Mouse (Mus musculus) neural tube, embryonic 13.5 days (tissue): ENCODE data around the gene Slc35e2. TPM values are rescaled to one million over a fixed set of nuclear protein-coding genes. Genes with fewer than 3 reads are reported as not detected.

Source experiments
- ATAC-seq: fragments of 200-750 bp; cut with Nextera tagmentation; 2 replicates; pipeline ENCODE4 v1.8.0; 2017; ENCODE audit warnings: low read depth, mild to moderate bottlenecking, moderate TSS enrichment, moderate library complexity
- H3K27ac ChIP-seq: fragments of 300-500 bp; sonication (generic); replicated peaks from 2 replicates; pipeline ENCODE4 v1.5.1; 2015; ENCODE audit warnings: moderate library complexity, mild to moderate bottlenecking, inconsistent platforms
- H3K27me3 ChIP-seq: fragments of 300-500 bp; sonication (generic); 2 replicates; pipeline ENCODE4 v1.6.1; 2015; ENCODE audit warnings: mild to moderate bottlenecking, inconsistent platforms
- H3K36me3 ChIP-seq: fragments of 300-500 bp; sonication (generic); 2 replicates; pipeline ENCODE4 v1.6.1; 2015; ENCODE audit warnings: mild to moderate bottlenecking, inconsistent platforms
- H3K4me1 ChIP-seq: fragments of 300-500 bp; sonication (generic); replicated peaks from 2 replicates; pipeline ENCODE4 v1.6.1; 2015; ENCODE audit warnings: inconsistent platforms
- H3K4me2 ChIP-seq: fragments of 300-500 bp; sonication (generic); 2 replicates; pipeline ENCODE4 v1.6.1; 2015; ENCODE audit warnings: inconsistent platforms, mild to moderate bottlenecking, moderate library complexity
- H3K4me3 ChIP-seq: fragments of 300-500 bp; sonication (generic); 2 replicates; pipeline ENCODE4 v1.5.1; 2015; ENCODE audit warnings: mild to moderate bottlenecking, inconsistent platforms
- H3K9ac ChIP-seq: fragments of 300-500 bp; sonication (generic); 2 replicates; pipeline ENCODE4 v1.6.1; 2015; ENCODE audit warnings: moderate library complexity, mild to moderate bottlenecking, inconsistent platforms
- H3K9me3 ChIP-seq: fragments of 300-500 bp; sonication (generic); 2 replicates; pipeline ENCODE4 v1.6.1; 2016; ENCODE audit warnings: inconsistent platforms
- WGBS: fragments of 180-500 bp; shearing (Covaris S2); methylation state at CpG from one replicate; pipeline ENCODE4 v1.1.7; 2015; 5-methylcytosine and 5-hydroxymethylcytosine counted together
- polyA plus RNA-seq: library from polyadenylated mRNA; unstranded; fragments of >200 nt; fragmentation: Nextera tagmentation; extraction: Ambion mirVana; gene quantifications from 2 replicates; pipeline ENCODE4 v1.2.1, GENCODE M21; 2015

Slc35e2 gene
- polyA plus RNA-seq: 14.6 and 15.9 TPM in 2 replicates

GRCm38 (mm10) chr4:155601091-155601996 lies at the start of gene Slc35e2:
Gene Slc35e2, plus strand, starts transcription at chr4:155601416.
- Histone ChIP-seq H3K36me3 (peaks cover 20% of the 10 kb centered on the region; the same call in 1 of the 2 replicates), H3K4me3 (peak within 1 kb of the TSS; percentile 98), H3K9ac (peak within 1 kb of the TSS; percentile 98), H3K4me1 (peaks cover 21% of the 10 kb centered on the region), H3K9me3 (no peaks in the 10 kb centered on the region), H3K27ac (peak within 1 kb of the TSS; percentile 100), H3K27me3 (no peaks in the 10 kb centered on the region), H3K4me2 (peak within 1 kb of the TSS; percentile 94)
- peak; percentile 97 for ATAC-seq
- WGBS: under 1% methylated on average over 60 of the region's 65 CpGs

DNA sequence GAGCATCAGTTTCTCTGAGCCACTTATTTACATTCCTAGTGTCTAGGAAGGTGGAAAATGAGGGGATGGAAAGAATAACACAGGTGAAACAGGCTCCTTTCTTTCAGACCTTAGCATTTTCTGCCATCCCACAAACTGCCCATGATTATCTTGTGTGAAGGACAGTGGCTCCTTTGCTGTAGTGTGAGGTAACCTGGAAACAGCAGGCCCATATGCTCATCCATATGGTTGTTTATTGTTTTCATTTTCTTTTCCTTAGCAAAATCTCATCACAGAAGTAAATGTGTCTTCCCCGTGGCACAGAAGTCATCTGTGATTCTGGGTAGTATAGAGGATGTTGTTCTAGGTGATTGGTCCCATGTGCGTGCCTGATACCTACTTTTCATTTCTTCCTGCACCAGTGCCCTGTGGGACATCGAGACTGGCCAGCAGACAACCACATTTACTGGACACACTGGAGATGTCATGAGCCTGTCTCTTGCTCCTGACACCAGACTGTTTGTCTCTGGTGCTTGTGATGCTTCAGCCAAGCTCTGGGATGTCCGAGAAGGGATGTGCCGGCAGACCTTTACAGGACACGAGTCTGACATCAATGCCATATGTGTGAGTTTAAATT lies 48.2 kb upstream of the Slc35e2 start:
- peaks cover 93% of the 10 kb centered on the region for H3K36me3 ChIP-seq
- ATAC-seq: no peak
- no peak overlapping the region for H3K27ac ChIP-seq
- no peaks in the 10 kb centered on the region for H3K4me1 ChIP-seq
- no peak overlapping the region for H3K4me2 ChIP-seq
- H3K9ac ChIP-seq: no peak overlapping the region
- H3K9me3 ChIP-seq: no peaks in the 10 kb centered on the region
- H3K4me3 ChIP-seq: no peak overlapping the region
- 94% methylated on average over 6 of the region's 6 CpGs for WGBS
- H3K27me3 ChIP-seq: no peaks in the 10 kb centered on the region

DNA sequence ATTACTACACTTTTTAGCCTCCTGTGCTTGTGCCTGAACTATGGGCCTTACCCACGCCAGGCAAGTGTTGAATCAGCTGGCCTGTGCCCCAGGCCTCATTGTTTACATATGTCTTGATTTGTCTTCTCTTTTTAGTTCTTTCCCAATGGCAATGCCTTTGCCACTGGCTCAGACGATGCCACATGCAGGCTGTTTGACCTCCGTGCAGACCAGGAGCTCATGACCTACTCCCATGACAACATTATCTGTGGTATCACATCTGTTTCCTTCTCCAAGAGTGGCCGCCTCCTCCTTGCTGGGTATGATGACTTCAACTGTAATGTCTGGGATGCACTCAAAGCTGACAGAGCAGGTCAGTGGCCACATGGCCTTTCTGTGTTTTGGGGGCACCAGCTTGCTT lies 46.3 kb upstream of the Slc35e2 start:
- Histone ChIP-seq H3K27ac (no peak overlapping the region), H3K4me1 (no peaks in the 10 kb centered on the region), H3K36me3 (peaks cover 96% of the 10 kb centered on the region), H3K4me2 (no peak overlapping the region), H3K27me3 (no peaks in the 10 kb centered on the region), H3K9me3 (no peaks in the 10 kb centered on the region), H3K9ac (no peak overlapping the region), H3K4me3 (no peak overlapping the region)
- ATAC-seq: no peak
- 86% methylated on average over 4 of the region's 4 CpGs for WGBS

GRCm38 (mm10) chr4:155555464-155555863 lies 45.8 kb upstream of the Slc35e2 start:
- no peaks in the 10 kb centered on the region for H3K27me3 ChIP-seq
- no peaks in the 10 kb centered on the region for H3K9me3 ChIP-seq
- peaks cover 97% of the 10 kb centered on the region for H3K36me3 ChIP-seq
- no peak overlapping the region for H3K9ac ChIP-seq
- no peaks in the 10 kb centered on the region for H3K4me1 ChIP-seq
- ATAC-seq: no peak
- H3K27ac ChIP-seq: no peak overlapping the region
- no peak overlapping the region for H3K4me3 ChIP-seq
- WGBS: 72% methylated on average over 1 of the region's 1 CpGs
- H3K4me2 ChIP-seq: no peak overlapping the region

GRCm38 (mm10) chr4:155559454-155559853 lies 41.8 kb upstream of the Slc35e2 start:
- 73% methylated on average over 6 of the region's 6 CpGs for WGBS
- H3K9me3 ChIP-seq: no peaks in the 10 kb centered on the region
- peaks cover 70% of the 10 kb centered on the region for H3K36me3 ChIP-seq
- H3K4me3 ChIP-seq: no peak overlapping the region
- no peak for ATAC-seq
- no peak overlapping the region for H3K27ac ChIP-seq
- no peaks in the 10 kb centered on the region for H3K27me3 ChIP-seq
- H3K4me1 ChIP-seq: peaks cover 21% of the 10 kb centered on the region
- no peak overlapping the region for H3K9ac ChIP-seq
- no peak overlapping the region for H3K4me2 ChIP-seq

- H3K4me3 ChIP-seq: no peak overlapping the region
- H3K36me3 ChIP-seq: peaks cover 55% of the 10 kb centered on the region
- no peaks in the 10 kb centered on the region for H3K9me3 ChIP-seq
- H3K27ac ChIP-seq: no peak overlapping the region; the same call in 1 of the 2 replicates
- WGBS: 63% methylated on average over 2 of the region's 2 CpGs
- no peaks in the 10 kb centered on the region for H3K27me3 ChIP-seq
- no peak overlapping the region for H3K9ac ChIP-seq
- H3K4me1 ChIP-seq: peaks cover 35% of the 10 kb centered on the region
- ATAC-seq: no peak
- no peak overlapping the region for H3K4me2 ChIP-seq
Observed at GRCm38 (mm10) chr4:155560932-155561331, 40.3 kb upstream of the Slc35e2 start.

GRCm38 (mm10) chr4:155561661-155562442 lies 39.4 kb upstream of the Slc35e2 start, which contains the start of gene Nadk:
Gene Nadk, plus strand, starts transcription at chr4:155562378.
- WGBS: 64% methylated on average over 7 of the region's 7 CpGs
- H3K27ac ChIP-seq: peak within 1 kb of the TSS; percentile 93
- ATAC-seq: no peak

GRCm38 (mm10) chr4:155562725-155563399 lies 38.4 kb upstream of the Slc35e2 start:
- Histone ChIP-seq H3K9me3 (no peaks in the 10 kb centered on the region), H3K36me3 (peaks cover 37% of the 10 kb centered on the region), H3K4me1 (peaks cover 43% of the 10 kb centered on the region), H3K4me2 (peak overlapping the region; percentile 90), H3K27me3 (no peaks in the 10 kb centered on the region), H3K9ac (peak overlapping the region; percentile 60), H3K27ac (peak overlapping the region; percentile 93), H3K4me3 (peak overlapping the region; percentile 90)
- ATAC-seq: peak; percentile 33; the same call in 1 of the 2 replicates
- 5% methylated on average over 19 of the region's 19 CpGs for WGBS

More at GRCm38 (mm10) chr4:155561661-155562442, 39.4 kb upstream of the Slc35e2 start, which contains the start of gene Nadk:
- H3K9me3 ChIP-seq: no peaks in the 10 kb centered on the region
- H3K4me2 ChIP-seq: peak within 1 kb of the TSS; percentile 90
- peaks cover 43% of the 10 kb centered on the region for H3K4me1 ChIP-seq
- no peaks in the 10 kb centered on the region for H3K27me3 ChIP-seq
- peak within 1 kb of the TSS; percentile 90 for H3K4me3 ChIP-seq
- peaks cover 46% of the 10 kb centered on the region for H3K36me3 ChIP-seq
- H3K9ac ChIP-seq: peak within 1 kb of the TSS; percentile 60

GRCm38 (mm10) chr4:155563400-155564231 lies 37.6 kb upstream of the Slc35e2 start:
- Histone ChIP-seq H3K27me3 (no peaks in the 10 kb centered on the region), H3K4me2 (peak overlapping the region; percentile 90), H3K9me3 (no peaks in the 10 kb centered on the region), H3K9ac (peak overlapping the region; percentile 90), H3K4me1 (peaks cover 43% of the 10 kb centered on the region), H3K36me3 (peaks cover 30% of the 10 kb centered on the region), H3K27ac (peak overlapping the region; percentile 93), H3K4me3 (peak overlapping the region; percentile 90)
- ATAC-seq: peak; percentile 96
- under 1% methylated on average over 68 of the region's 69 CpGs for WGBS

DNA sequence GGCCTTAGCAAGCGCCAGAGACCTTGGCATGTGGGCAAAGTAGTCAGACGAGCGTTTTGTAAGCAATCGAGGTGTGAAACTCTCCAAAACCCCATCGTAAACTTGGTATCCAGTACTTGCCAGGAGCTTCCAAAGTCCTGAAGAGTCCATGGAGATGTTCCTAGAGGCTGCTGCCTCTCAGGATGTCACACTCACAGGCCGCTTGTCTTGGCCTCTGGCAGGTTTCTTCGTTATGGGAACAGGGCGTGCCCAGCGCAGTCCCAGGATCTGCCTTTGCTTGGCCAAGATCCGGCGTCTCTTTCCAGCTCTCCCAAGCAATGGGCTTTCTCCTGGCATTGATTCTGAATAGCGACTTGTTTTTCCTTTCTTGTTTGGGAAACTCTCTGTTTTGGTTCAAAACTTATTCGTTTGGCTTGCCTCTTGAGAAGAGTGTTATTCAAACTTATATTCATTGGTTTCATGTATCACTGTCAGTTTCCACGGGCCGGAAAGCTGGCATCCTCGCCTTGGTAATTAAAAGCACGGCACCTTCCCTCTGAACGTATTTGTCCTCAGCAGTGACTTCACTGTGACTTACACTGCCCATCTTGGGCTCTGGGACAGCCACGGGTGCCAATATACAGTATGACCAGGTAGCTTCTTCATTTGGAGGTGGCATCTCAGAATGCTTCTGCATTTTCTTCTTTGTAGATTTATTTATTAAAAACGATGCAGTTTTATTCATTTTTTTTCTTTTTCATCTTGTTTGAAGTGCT lies 36.7 kb upstream of the Slc35e2 start:
- H3K4me3 ChIP-seq: peak overlapping the region; percentile 90
- no peaks in the 10 kb centered on the region for H3K27me3 ChIP-seq
- peaks cover 21% of the 10 kb centered on the region for H3K36me3 ChIP-seq
- peak overlapping the region; percentile 93 for H3K27ac ChIP-seq
- H3K9ac ChIP-seq: peak overlapping the region; percentile 90
- H3K4me1 ChIP-seq: peaks cover 43% of the 10 kb centered on the region
- ATAC-seq: no peak
- H3K9me3 ChIP-seq: no peaks in the 10 kb centered on the region
- WGBS: 15% methylated on average over 20 of the region's 20 CpGs
- H3K4me2 ChIP-seq: peak overlapping the region; percentile 90
